Mouse (Mus musculus): ENCODE measurements around the gene Nrap.
"Not testable (repeated sequence)": the region's sequence is repeated elsewhere in the genome, so short reads cannot be mapped to it uniquely, and the experiment has no call there.

Gene Nrap

DNA sequence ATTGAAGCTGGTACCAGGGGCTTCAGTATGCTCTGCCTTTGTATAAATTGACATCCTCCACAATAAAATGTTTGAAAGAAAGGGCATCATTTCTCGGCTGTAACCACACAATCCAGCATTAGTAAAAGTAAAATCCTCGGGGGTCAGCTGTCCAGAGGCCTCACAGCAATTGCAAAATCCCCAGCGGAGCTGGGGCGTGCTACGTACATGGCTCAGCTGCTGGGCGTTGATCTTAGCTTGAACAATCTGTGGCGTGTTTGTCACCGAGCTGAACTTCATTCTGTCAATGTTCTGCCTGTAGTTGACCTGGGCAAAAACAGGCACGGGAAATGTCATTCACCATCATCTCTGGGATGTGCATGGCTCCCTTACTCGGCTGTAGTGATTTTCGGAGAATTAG lies 23.7 kb downstream of the Nrap start:
- DNase-seq (ENCODE audit: low spot score): no peak

DNA sequence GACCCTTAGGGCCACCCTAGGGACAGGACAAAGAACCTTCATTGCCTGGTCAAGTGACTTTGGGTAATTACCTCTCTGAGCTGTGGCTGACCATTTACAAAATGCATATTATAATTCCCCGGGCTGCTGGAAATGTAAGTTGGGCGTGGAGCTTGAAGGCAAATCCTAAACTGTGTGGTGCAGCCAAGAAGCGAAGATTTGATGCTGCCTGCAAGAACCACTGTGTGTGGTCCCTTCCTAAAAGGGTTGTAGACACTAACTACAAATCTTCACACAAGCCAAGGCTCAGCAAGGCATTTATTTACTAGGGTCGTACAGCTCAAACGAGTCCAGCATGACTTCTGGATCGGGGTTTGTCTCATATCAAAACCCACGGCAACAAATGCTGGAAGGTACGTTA lies 25.3 kb downstream of the Nrap start:
- DNase-seq (ENCODE audit: low spot score): no peak

DNA sequence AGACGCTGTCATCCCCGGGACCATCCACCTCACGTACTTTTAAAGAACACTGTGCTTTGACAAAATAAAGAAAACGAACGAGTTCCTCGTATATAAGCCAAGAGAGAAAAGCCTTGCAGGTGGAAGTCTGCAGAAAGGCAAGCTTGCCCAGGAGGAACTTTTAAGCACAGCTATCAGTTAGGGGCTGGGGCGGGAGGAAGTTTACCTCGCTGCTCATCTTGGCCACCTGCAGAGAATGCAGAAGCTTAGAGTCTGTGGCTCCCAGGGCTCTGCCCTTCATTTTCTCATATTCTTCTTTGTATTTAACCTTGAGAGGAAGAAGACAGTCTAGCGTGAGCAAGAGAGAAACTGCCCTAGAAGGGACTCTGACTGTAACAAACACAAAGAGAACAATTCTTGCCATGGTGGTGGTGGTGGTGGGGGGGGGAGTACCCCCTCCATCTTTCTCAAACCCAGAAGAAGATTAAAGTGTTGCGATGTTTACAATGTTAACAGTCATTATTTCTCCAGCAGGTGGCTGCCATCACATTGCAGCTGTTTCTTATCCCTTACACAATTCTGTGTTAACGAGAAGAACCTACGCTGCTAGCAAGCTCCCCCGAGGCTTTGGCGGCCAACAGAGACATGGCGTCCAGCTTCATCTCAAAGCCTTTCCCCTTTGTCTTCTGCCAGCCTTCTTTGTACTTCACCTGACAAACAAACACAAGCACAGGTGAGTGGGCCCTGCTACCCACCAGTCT lies 25.9 kb downstream of the Nrap start:
- no peak for DNase-seq (ENCODE audit: low spot score)

DNA sequence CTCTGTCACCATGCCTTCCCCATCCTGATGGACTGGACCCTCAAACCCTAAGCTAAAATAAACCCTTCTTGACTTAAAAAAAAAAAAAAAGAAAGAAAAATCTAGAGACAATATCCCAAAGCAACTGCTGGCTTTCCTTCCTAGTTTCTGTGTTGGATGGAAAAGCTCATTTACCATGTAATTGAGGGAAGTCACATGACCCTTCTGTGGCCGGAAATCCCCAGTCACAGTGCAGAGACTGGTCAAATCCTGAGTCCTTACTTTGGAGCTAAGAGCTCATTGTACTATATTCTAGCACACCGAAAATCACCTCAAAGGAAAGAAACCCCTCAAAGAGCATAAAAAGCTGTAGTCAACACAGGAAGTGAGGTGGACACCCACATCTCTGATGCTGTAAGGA lies 30.9 kb downstream of the Nrap start:
- no peak for DNase-seq (ENCODE audit: low spot score)

DNA sequence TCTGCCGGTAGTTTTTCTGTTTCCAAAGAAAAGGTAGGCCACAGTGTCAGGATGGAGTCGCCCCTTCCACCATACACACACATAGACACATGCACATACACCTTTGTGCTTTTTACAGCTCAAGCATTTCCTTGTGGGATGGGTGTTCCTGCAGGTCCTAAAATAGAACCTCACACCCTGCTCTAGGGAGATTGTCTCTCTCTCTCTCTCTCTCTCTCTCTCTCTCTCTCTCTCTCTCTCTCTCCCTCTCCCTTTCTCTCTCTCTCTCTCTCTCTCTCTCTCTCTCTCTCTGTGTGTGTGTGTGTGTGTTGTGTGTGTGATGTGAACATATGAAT lies 32.5 kb downstream of the Nrap start:
- not testable (repeated sequence) for DNase-seq (ENCODE audit: low spot score)

DNA sequence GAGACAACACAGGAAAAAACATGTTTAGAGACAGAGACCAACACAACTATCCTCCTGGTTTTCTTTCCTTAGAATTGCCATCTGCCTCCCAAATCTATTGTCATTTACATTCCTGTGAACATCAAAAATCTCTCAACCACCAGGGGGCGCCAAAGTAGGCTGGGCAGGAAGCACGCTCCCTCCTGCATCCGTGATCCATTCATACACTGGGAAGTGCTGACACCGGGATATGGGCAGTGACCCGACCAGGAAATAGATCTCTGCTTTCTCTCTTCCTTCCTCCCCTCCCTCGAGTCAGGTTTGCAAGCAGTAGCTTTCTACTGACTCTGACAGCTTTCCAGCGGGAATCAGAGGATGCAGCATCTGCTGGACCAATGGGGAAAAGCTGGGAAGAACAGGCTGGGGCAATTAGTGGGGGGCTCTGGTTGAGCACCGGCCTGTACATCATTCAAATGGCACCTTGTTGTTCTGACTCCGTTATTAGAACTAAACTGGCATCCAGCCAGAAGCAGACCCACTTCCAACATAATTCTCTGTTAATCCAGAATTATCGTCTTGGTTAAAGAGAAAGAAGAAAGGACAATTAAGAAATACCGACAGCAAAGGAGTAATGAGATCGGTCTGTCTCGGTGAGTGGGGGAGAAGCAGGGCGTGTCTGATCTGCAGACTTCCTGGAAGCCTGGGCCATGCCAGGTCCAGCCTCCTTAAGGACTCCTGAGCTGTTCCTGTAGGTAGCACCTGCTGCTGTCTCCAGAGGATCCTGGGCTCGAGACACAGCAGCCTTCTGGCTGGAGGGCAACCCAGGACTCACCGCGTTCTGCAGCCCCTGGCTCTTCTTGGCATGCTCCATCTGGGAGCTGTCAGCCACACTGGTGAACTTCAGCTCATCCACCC lies 33.1 kb downstream of the Nrap start:
- DNase-seq (ENCODE audit: low spot score): peak; percentile 78

DNA sequence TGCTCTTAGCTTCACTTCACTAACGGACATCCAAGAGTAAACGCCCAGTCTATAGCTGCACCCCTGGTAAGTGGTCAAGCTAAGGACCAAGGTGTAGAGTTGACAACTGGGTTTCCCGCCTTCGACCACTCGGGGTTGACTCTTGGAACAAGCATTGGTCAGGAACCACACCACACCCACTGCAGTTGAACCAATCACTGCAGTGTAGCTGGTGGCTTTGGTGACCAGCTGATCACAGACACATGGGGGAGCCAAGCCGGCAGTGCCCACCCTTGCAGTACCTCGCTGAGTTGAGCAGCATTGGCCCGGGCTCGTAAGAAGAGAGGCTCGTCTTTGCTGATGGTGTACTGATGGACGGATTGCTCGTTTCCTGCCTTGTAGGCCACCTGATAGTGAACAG lies 34.6 kb downstream of the Nrap start:
- DNase-seq (ENCODE audit: low spot score): no peak

DNA sequence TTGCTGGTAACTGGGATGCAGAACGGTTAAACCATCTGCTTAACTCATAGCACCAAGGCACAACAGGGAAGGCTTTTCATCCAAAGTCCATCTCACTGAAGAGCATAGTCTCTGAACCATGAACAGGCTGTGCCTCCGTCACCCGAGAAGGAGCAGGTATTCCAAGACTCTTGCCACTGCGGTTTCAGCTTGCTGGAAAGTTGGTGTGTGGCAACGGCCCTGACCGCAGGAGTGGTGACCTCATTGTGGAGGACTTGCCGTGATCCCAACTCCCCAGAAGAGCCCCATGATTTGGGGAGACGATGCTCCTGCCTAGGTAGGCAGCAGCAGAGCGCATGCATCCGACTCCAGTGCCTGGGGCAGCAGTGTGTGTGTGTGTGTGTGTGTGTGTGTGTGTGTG lies 36.1 kb downstream of the Nrap start:
- DNase-seq (ENCODE audit: low spot score): no peak

DNA sequence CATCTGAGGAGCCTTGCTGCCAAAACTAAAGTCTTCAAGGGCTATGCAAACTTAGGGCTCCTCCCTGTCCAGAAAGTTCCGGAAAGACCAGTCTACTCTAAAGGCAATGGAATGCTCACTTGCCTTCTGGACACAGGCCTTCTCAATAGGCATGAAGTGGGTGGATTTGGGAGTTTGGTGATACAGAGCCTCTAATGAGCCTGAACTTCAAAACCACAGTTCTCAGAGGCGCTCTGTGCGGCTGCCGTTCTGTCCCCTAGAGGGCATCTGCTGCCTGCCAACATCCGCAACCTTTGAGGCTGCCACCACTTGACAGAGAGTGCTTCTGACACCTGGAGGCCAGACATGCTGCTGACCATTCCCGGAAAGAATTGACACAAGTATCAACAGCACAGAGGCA lies 40.5 kb downstream of the Nrap start:
- DNase-seq (ENCODE audit: low spot score): no peak

DNA sequence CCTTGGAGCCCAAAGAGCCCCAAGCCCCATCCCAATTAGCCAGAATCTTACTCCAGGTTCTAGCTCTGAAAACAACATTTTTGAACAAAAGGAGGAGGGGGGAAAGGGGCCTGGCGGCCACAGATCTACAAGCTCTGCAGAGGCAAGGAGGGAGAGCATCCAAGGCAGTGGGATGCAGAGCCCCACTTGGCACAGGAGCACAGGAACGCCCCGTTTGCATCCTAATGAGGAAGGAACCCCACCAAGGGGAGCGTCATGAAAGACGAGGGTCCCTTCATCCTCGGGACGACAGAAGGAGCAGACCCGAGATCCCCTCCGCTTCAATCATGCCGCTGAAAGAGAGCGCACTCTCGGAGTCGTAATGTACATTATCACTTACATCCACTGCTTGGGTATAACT lies 43.1 kb downstream of the Nrap start:
- no peak for DNase-seq (ENCODE audit: low spot score)

DNA sequence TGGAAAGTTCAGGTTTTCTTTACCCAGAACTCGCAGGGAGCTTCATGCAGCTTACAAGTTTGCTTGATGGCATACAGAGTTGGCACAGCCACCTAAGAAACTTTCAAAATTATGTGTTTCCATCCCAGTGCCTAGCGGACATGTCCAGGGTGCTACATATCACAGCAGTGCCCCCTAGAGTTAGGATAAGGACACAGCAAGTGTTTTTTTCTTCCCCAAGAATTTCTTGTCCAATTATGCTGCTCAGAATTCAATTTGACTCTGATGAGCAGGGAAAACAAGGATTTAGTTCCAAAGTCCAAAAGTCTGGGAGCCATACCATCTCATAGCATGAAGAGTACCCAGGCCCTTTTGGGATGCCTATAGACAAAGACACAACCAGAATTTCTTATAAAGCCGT lies 43.8 kb downstream of the Nrap start:
- DNase-seq (ENCODE audit: low spot score): peak; percentile 44

DNA sequence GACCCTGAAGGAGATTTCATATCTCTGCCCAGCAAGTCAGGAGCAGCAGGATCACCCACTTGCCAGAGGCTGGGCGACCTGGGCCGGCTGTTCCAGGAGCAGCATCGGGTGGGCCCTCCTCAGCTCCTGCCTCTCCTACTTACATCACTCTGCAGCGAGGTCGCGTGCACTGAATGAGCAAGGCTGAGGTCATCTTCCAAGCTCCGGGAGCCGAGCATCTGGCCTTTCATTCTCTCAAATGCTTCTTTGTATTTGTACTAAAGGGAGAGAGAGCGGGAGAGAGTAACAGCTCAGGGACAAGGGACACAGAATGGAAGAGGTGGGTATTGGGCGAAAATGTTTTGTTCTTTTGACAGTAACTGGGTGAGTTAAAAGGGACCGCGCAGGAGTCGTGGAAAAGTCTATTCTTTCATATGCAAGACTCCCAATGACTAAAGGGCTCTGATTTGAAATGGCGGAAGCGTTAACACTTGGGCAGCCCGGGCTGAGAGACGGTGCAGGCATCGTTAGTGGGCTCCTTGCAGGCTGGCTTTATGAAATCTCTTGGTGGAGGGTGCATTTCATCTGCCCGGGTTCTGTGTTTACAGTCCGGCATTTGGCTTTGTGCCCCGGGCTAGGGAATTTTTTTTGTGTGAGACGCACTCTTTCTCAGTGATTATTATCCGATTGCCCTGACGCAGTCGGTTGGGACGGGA lies 45.8 kb downstream of the Nrap start:
- DNase-seq (ENCODE audit: low spot score): peak; percentile 61

DNA sequence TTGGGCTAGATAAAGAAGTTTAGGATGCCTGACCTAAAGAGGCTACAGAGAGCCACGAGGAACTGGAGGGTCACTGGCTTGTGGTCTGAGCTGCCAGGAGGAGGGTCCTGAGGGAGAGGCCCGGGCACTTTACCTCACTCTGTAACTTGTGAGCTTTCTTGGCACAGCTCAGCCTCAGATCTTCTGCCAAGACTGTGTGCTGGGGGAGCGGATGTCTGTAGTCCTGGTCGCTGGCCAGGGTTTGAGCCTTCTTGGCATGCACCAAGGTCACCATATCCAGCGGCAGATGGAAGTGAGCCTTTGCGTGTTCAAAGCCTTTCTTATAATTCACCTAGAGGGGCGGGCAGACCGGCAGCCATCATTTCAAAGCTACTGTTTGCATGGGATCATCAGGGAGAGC lies 47.8 kb downstream of the Nrap start:
- no peak for DNase-seq (ENCODE audit: low spot score)

DNA sequence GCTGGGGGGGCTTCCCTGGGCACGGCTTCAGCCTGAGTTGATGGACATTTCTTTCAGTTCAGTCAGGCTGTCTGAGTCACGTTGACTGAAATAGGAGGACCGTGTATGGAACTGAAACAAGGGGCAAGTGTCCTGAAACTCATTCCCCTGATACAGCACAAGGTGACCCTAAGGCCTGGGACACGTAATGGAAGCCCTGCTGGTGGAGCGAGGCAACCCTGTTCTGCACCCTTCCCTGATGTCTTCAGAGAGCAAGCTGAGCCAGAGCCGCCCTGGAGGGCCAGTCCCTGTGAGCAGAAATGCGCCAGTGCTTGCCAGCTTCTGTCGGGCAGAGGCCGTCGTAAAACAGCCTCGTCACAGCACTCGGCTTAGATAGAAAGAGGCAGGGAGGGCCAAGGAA lies 53.0 kb downstream of the Nrap start:
- DNase-seq (ENCODE audit: low spot score): no peak

DNA sequence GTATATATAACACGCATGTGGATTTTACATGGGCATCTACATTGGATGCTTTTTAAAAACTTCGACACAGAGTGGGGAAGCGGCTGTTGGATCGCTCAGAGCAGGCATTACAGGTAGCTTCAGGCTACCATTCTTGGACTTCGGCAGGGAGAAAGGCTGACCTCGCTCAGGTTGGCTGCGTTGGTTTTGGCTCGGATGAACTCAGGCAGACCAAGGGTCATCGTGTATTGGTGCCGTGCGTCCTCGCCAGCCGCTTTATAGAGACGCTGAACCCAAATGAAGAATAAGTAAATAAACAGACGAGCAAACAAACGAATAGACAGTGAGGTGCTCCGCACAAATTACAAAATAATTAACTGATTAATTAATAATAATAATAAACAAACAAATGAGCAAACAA lies 53.5 kb downstream of the Nrap start:
- DNase-seq (ENCODE audit: low spot score): no peak

DNA sequence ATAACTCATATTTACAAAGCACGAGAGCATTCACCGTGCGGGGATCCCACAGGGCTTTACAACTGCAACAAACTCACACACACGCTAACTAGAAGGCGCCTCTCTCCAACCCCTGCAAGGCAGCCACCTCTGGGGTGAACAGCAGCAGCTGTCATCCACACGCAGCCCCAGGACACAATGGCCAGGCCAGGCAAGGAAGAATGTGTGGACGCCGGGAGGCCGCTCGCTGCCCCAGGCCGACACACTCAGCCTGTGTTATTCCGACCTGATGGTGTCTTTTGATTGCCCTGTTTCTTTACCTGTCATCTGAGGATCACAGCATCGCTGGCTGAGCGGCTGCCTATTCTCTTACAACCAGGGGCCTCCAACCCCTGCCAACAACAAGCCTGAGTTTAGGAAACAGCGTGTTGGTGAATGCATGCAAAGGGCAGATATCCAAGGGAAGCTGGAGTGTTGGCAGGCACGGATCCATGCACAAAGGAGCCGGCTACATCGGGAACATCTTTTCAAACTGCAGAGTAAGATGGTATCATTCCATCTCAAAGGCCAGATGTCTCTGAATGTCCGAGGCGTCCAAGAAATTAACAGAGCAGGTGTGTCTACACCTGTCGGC lies 63.5 kb downstream of the Nrap start:
- no peak for DNase-seq (ENCODE audit: low spot score)

DNA sequence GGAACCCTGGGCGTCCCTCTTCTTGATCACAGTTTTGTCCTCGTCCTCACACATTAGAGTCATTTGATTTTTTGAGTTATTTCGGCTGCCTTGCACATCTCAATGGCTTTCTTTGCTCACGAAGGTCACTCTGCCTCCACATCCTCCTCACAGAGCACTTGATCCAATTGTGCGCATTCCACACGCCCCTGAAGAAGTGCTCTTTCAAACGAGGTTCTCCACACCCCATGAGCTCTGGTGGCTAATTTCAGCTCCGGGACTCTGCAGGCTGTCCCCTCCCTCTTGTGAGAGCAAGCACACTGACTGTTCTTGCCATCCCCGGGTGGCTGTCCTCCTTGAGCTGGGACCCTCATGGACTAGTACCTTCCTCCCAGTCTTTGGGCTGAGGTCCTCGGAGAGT lies 64.2 kb downstream of the Nrap start:
- DNase-seq (ENCODE audit: low spot score): no peak

DNA sequence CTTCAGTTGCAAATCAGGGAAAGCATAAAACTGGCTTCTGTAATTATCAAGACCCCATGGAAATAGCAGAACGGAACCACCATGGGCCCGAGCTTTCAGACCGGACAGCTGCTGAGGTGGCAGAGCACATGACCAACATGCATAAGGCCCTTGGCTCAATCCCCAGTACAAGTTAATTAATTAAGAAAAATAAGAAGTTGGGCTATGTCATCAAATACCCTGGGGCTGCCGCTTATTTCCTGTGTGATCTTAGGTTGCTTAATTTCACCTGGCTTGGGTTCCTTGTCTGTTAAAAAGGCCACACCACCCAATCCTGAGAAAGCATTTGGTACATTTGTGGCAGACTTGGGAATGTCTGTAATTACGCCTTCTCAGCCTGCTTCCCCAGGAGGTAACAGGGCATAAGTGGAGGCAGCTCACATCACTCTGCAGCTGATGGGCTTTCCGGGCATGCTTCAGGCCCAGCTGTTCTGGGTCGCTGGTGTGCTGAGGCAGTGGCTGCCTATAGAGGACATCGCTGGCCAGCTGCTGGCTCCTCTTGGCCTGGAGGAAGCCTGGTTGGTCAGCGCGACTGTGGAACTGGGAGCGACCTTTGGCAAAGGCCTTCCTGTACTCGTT lies 68.4 kb downstream of the Nrap start:
- DNase-seq (ENCODE audit: low spot score): no peak

DNA sequence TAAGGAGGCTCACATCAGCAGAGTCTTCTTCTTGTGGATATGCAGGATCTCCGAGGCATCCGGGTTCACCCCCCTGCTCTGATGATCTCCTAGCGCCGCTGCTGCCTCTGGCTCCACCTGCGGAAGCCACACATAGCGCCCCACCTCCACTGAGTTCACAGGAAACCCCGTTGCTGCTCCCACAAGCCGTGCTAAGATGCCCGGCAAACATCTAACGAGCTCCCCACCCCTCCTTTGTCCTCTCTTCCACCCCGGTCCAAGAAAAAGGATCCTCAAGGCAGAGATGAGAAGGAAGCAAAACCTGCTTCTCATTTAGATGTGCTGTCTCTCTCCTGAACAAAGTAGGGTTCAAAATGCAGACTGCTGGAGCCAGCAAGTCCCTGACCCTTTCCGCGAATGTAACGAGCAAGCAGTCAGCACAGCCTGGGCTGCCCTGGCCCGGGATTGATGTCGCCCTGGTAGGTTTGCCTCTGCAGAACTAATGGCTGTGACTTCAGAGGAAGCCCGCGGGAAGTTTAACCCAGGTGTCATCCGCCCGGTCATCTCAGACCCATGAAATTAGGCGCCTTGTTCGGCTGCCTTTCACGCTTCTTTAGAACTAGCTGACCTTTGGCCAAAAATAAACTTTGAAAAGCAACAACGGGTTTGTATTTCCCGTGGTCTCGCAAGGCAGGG lies 69.5 kb downstream of the Nrap start:
- DNase-seq (ENCODE audit: low spot score): no peak

DNA sequence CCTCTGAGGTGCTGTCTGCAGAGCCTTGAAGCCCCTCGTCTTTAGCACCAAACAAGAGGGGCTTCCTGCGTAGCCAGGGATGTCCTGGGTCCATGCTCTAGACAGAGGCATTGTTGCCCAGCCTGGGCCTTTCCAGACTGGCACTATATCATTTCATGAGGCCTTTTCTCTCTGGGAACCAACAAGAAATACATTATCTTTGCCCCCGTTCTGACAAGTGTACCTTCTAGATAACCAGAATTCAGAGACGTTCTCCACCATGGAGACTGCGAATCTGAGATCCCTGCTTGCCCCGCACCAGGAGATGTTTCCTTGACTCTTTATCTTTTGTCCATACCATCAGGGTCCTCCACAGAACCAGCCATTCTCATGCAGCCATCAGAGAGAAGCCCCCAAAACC lies 70.2 kb downstream of the Nrap start:
- DNase-seq (ENCODE audit: low spot score): no peak

DNA sequence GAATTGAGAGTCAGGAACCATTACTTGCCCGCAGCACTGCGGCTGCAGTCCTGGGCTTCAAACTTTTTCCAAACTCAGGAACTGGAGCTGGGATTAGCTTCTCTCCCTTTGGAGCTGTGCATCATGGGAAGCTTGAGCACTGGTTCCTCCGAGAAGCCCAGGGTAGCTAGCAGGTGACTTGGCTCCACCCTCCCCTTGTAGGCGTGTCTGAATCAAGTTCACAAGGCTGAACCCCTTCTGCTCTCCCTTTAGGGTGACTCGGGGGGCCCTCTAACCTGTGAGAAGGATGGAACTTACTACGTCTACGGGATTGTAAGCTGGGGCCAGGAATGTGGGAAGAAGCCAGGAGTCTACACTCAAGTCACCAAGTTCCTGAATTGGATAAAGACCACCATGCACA lies 70.6 kb downstream of the Nrap start:
- DNase-seq (ENCODE audit: low spot score): no peak

DNA sequence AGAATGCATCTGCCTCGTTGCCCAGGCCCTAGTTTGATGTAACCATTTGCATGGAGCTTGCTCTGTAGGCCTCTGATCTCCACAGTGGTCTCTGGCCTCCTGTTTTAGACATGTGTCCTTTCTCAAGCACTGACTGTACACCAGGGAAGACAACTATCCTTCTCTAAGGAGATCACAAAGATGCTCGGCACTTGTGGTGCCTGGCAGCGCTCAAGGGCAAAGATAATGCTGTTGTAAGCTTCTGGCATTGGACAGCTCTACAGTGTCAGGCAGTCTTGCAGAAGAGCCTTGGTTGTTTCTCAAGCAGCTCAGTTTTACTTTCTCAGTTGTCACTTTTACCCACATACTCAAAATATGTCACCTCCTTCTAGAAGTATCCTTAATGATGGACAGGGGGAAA lies 73.3 kb downstream of the Nrap start:
- no peak for DNase-seq (ENCODE audit: low spot score)
